Mouse (Mus musculus) heart, embryonic 12.5 days (tissue): ENCODE data around the gene Kalrn. TPM values are rescaled to one million over a fixed set of nuclear protein-coding genes. Genes with fewer than 3 reads are reported as not detected.

ENCODE experiments used
- ATAC-seq: fragments of 200-750 bp; cut with Nextera tagmentation; 2 replicates; pipeline ENCODE4 v1.8.0; 2017; ENCODE audit warnings: moderate TSS enrichment, moderate library complexity; ENCODE audit not compliant: insufficient number of reproducible peaks, low FRiP score
- H3K27ac ChIP-seq: fragments of 300-500 bp; sonication (generic); 2 replicates; pipeline ENCODE4 v1.5.1; 2016; ENCODE audit warnings: mild to moderate bottlenecking, moderate library complexity; ENCODE audit not compliant: poor library complexity, severe bottlenecking
- H3K27me3 ChIP-seq: fragments of 300-500 bp; sonication (generic); replicated peaks from 2 replicates; pipeline ENCODE4 v1.6.1; 2016; ENCODE audit warnings: mild to moderate bottlenecking, moderate library complexity
- H3K36me3 ChIP-seq: fragments of 300-500 bp; sonication (generic); 2 replicates; pipeline ENCODE4 v1.6.1; 2016; ENCODE audit warnings: mild to moderate bottlenecking, moderate library complexity
- H3K4me1 ChIP-seq: fragments of 300-500 bp; sonication (generic); replicated peaks from 2 replicates; pipeline ENCODE4 v1.6.1; 2016; ENCODE audit warnings: mild to moderate bottlenecking
- H3K4me2 ChIP-seq: fragments of 300-500 bp; sonication (generic); 2 replicates; pipeline ENCODE4 v1.6.1; 2016; ENCODE audit warnings: mild to moderate bottlenecking, moderate library complexity
- H3K4me3 ChIP-seq: fragments of 300-500 bp; sonication (generic); 2 replicates; pipeline ENCODE4 v1.5.1; 2016; ENCODE audit warnings: mild to moderate bottlenecking
- H3K9ac ChIP-seq: fragments of 300-500 bp; sonication (generic); 2 replicates; pipeline ENCODE4 v1.6.1; 2016; ENCODE audit warnings: mild to moderate bottlenecking, moderate library complexity
- H3K9me3 ChIP-seq: fragments of 300-500 bp; sonication (generic); replicated peaks from 2 replicates; pipeline ENCODE4 v1.6.1; 2016; ENCODE audit warnings: mild to moderate bottlenecking, moderate library complexity
- WGBS: fragments of 180-500 bp; shearing (Covaris S2); methylation state at CpG from one replicate; pipeline ENCODE4 v1.1.7; 2016; 5-methylcytosine and 5-hydroxymethylcytosine counted together
- polyA plus RNA-seq: library from polyadenylated mRNA; unstranded; fragments of >200 nt; fragmentation: Nextera tagmentation; extraction: Ambion mirVana; gene quantifications from 2 replicates; pipeline ENCODE4 v1.2.1, GENCODE M21; 2016

Gene Kalrn
- polyA plus RNA-seq, 1 experiment from 2014 or later, result 29.3 TPM

- Histone ChIP-seq H3K36me3 (no peaks in the 10 kb centered on the region), H3K9ac (no peak overlapping the region), H3K4me2 (no peak overlapping the region), H3K9me3 (no peaks in the 10 kb centered on the region), H3K27me3 (no peaks in the 10 kb centered on the region), H3K4me3 (no peak overlapping the region), H3K4me1 (peaks cover 4% of the 10 kb centered on the region; the same call in 1 of the 2 replicates), H3K27ac (no peak overlapping the region)
- ATAC-seq, result no peak
- WGBS, result 85% methylated on average over 10 of the region's 10 CpGs
Measured at GRCm38 (mm10) chr16:34504250-34504649, 69.1 kb downstream of the Kalrn start.

- Histone ChIP-seq H3K27me3 (no peaks in the 10 kb centered on the region), H3K9me3 (no peaks in the 10 kb centered on the region), H3K27ac (no peak overlapping the region), H3K4me1 (no peaks in the 10 kb centered on the region), H3K9ac (no peak overlapping the region), H3K4me2 (no peak overlapping the region), H3K36me3 (0 out of 2 replicates have a peak, but pooled peaks cover 3% of the 10 kb centered on the region), H3K4me3 (no peak overlapping the region)
- ATAC-seq, result no peak
Measured at GRCm38 (mm10) chr16:34502110-34502509, 71.2 kb downstream of the Kalrn start.

- no peak for ATAC-seq
- no peaks in the 10 kb centered on the region for H3K27me3 ChIP-seq
- H3K27ac ChIP-seq, result no peak overlapping the region
- no peak overlapping the region for H3K9ac ChIP-seq
- 90% methylated on average over 1 of the region's 1 CpGs for WGBS
- 0 out of 2 replicates have a peak, but pooled peaks cover 3% of the 10 kb centered on the region for H3K36me3 ChIP-seq
- peaks cover 25% of the 10 kb centered on the region for H3K4me1 ChIP-seq
- no peak overlapping the region for H3K4me3 ChIP-seq
- no peaks in the 10 kb centered on the region for H3K9me3 ChIP-seq
- no peak overlapping the region for H3K4me2 ChIP-seq
Measured at GRCm38 (mm10) chr16:34494741-34495140, 78.6 kb downstream of the Kalrn start.

GRCm38 (mm10) chr16:34493914-34494313 lies 79.4 kb downstream of the Kalrn start:
- Histone ChIP-seq H3K36me3 (0 out of 2 replicates have a peak, but pooled peaks cover 3% of the 10 kb centered on the region), H3K27me3 (no peaks in the 10 kb centered on the region), H3K4me3 (no peak overlapping the region), H3K9me3 (no peaks in the 10 kb centered on the region), H3K27ac (no peak overlapping the region), H3K9ac (no peak overlapping the region), H3K4me2 (no peak overlapping the region), H3K4me1 (peaks cover 31% of the 10 kb centered on the region)
- ATAC-seq, result no peak
- WGBS, result 50% methylated on average over 3 of the region's 3 CpGs

- WGBS, result 44% methylated on average over 8 of the region's 8 CpGs
- Histone ChIP-seq H3K9ac (no peak overlapping the region), H3K27me3 (no peaks in the 10 kb centered on the region), H3K27ac (peak overlapping the region; percentile 67), H3K9me3 (no peaks in the 10 kb centered on the region), H3K4me2 (peak overlapping the region; percentile 37), H3K4me3 (no peak overlapping the region), H3K36me3 (no peaks in the 10 kb centered on the region), H3K4me1 (peaks cover 37% of the 10 kb centered on the region)
- no peak for ATAC-seq
Measured at GRCm38 (mm10) chr16:34491225-34491624, 82.1 kb downstream of the Kalrn start.

- H3K27me3 ChIP-seq, result no peaks in the 10 kb centered on the region
- H3K27ac ChIP-seq, result peak overlapping the region; percentile 67
- H3K36me3 ChIP-seq, result no peaks in the 10 kb centered on the region
- peaks cover 44% of the 10 kb centered on the region for H3K4me1 ChIP-seq
- H3K9me3 ChIP-seq, result no peaks in the 10 kb centered on the region
- ATAC-seq, result no peak; the same call in 1 of the 2 replicates
- peak overlapping the region; percentile 37 for H3K4me2 ChIP-seq
- no peak overlapping the region for H3K9ac ChIP-seq
- no peak overlapping the region for H3K4me3 ChIP-seq
- 26% methylated on average over 8 of the region's 8 CpGs for WGBS
Measured at GRCm38 (mm10) chr16:34490506-34490905, 82.8 kb downstream of the Kalrn start.

- WGBS, result 34% methylated on average over 3 of the region's 3 CpGs
- H3K9ac ChIP-seq, result peak overlapping the region; percentile 39; the same call in 1 of the 2 replicates
- no peak overlapping the region for H3K4me2 ChIP-seq
- H3K9me3 ChIP-seq, result no peaks in the 10 kb centered on the region
- H3K27ac ChIP-seq, result peak overlapping the region; percentile 67; the same call in 1 of the 2 replicates
- H3K4me3 ChIP-seq, result no peak overlapping the region
- no peaks in the 10 kb centered on the region for H3K36me3 ChIP-seq
- ATAC-seq, result no peak
- H3K4me1 ChIP-seq, result peaks cover 50% of the 10 kb centered on the region
- H3K27me3 ChIP-seq, result no peaks in the 10 kb centered on the region
Measured at GRCm38 (mm10) chr16:34489805-34490325, 83.5 kb downstream of the Kalrn start.

- H3K4me1 ChIP-seq, result peaks cover 47% of the 10 kb centered on the region
- WGBS, result 76% methylated on average over 5 of the region's 5 CpGs
- H3K27me3 ChIP-seq, result no peaks in the 10 kb centered on the region
- no peak overlapping the region for H3K27ac ChIP-seq
- H3K9ac ChIP-seq, result no peak overlapping the region
- H3K9me3 ChIP-seq, result no peaks in the 10 kb centered on the region
- no peak overlapping the region for H3K4me2 ChIP-seq
- no peak overlapping the region for H3K4me3 ChIP-seq
- no peak for ATAC-seq
- H3K36me3 ChIP-seq, result no peaks in the 10 kb centered on the region
Measured at GRCm38 (mm10) chr16:34487823-34488222, 85.5 kb downstream of the Kalrn start.

GRCm38 (mm10) chr16:34487268-34487667 lies 86.1 kb downstream of the Kalrn start:
- 85% methylated on average over 7 of the region's 7 CpGs for WGBS

GRCm38 (mm10) chr16:34485483-34485882 lies 87.8 kb downstream of the Kalrn start:
- Histone ChIP-seq H3K4me1 (peaks cover 35% of the 10 kb centered on the region), H3K4me3 (no peak overlapping the region), H3K4me2 (no peak overlapping the region), H3K9me3 (no peaks in the 10 kb centered on the region), H3K27me3 (no peaks in the 10 kb centered on the region), H3K36me3 (no peaks in the 10 kb centered on the region), H3K27ac (peak overlapping the region; percentile 81), H3K9ac (no peak overlapping the region)
- 46% methylated on average over 6 of the region's 6 CpGs for WGBS
- ATAC-seq, result 0 out of 2 replicates have a peak, but pooled peaks have one; percentile 15

More at GRCm38 (mm10) chr16:34487268-34487667, 86.1 kb downstream of the Kalrn start:
- Histone ChIP-seq H3K4me1 (peaks cover 47% of the 10 kb centered on the region), H3K36me3 (no peaks in the 10 kb centered on the region), H3K9me3 (no peaks in the 10 kb centered on the region), H3K4me3 (no peak overlapping the region), H3K9ac (no peak overlapping the region), H3K4me2 (no peak overlapping the region), H3K27me3 (no peaks in the 10 kb centered on the region), H3K27ac (no peak overlapping the region)
- ATAC-seq, result no peak

- Histone ChIP-seq H3K4me2 (no peak overlapping the region), H3K27ac (peak overlapping the region; percentile 81), H3K9ac (no peak overlapping the region), H3K36me3 (no peaks in the 10 kb centered on the region), H3K4me3 (no peak overlapping the region), H3K27me3 (no peaks in the 10 kb centered on the region), H3K9me3 (no peaks in the 10 kb centered on the region), H3K4me1 (peaks cover 29% of the 10 kb centered on the region)
- WGBS, result 24% methylated on average over 3 of the region's 3 CpGs
- ATAC-seq, result no peak
Measured at GRCm38 (mm10) chr16:34484921-34485320, 88.4 kb downstream of the Kalrn start.

- Histone ChIP-seq H3K36me3 (no peaks in the 10 kb centered on the region), H3K4me2 (no peak overlapping the region), H3K27ac (no peak overlapping the region), H3K4me1 (peaks cover 26% of the 10 kb centered on the region), H3K4me3 (no peak overlapping the region), H3K9ac (no peak overlapping the region), H3K27me3 (no peaks in the 10 kb centered on the region), H3K9me3 (no peaks in the 10 kb centered on the region)
- 93% methylated on average over 1 of the region's 1 CpGs for WGBS
- no peak for ATAC-seq
Measured at GRCm38 (mm10) chr16:34484213-34484612, 89.1 kb downstream of the Kalrn start.
